Mouse (Mus musculus) fibroblast of lung, adult 2 months (primary cell): Measurements from ENCODE around the gene Auts2.

ENCODE experiments used
- DNase-seq: peaks from one replicate; pipeline ENCODE4 v3.0.0-alpha.2; 2011; ENCODE audit warnings: low read depth

Gene Auts2

DNA sequence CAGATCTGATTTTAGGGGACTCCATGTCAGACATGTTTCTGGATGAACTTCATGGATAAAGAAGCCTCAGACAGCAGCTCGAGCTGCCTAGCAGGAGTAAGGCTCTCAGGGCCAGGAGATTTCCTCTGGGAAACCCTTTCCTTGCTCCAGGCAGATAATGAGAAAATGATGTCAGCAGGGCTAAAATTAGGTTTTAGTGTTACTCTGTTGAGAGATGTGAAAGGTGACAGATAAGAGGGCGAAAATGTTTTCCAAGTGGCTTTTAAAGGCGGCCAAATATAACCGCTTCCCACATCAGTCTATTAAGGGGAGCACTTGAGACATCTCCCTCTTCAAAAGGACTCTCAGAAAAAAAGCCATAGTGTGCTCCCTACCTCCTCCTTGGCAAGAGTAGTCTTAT is 1025.5 kb downstream of the Auts2 start:
- DNase-seq = no peak

- peak; percentile 90 for DNase-seq
Observed at GRCm38 (mm10) chr5:131515707-131516407, 1027.3 kb downstream of the Auts2 start.

DNA sequence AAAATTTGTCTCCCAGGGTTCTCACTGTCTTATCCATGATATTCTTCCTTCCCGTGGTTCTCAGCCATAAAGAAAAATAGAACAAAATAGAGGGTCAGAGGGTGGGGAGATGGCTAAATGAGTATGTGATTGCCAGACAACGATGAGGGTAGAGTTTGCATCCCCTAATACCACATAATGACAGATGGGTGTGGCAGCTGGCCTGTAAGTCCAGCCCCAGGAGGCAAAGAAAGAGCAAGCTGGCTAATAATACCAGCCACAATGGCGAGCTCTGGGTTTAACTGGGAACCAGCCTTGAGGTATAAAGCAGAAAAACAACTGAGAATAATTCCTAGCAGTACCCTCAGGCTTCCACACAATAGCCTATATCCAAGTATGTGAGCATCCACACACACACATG is 1029.4 kb downstream of the Auts2 start:
- no peak for DNase-seq

DNA sequence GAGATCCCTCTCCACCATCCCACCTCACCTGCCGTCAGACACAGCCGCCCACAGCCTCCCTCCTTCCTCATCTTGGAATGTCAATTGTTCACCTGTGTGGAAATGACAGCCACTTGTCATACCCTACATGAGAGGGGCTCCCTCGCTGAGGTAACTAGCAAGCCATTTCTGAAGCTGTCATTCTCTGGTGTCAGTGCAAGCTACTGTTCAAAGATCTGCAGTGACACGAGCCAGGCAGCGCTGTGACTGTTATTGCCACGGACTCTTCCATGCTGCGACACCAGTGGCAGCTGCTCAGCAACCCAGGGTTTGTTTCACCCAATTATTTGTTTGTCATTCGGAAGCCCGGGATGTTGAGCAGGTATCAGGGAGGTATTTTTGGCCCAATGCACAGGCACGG is 1030.5 kb downstream of the Auts2 start:
- DNase-seq = no peak

DNA sequence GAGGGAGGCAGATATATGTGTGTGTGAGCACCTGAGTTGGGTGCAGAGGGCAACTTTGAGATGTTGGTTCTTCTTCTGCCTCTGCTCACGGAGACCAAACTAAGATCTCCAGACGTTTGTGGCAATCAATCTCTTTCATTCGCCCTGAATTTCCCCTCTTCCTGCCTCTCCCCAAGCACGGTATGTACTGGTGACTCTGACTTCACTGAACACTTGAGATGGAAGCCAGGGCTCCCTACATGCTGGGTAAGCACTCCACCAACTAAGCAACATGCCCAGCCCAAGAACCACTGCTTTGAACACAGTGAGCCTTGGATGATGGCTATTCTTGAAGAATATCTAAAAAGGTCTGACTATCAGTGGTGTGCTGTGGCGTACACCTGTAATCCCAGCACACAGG is 1032.5 kb downstream of the Auts2 start:
- no peak for DNase-seq

DNA sequence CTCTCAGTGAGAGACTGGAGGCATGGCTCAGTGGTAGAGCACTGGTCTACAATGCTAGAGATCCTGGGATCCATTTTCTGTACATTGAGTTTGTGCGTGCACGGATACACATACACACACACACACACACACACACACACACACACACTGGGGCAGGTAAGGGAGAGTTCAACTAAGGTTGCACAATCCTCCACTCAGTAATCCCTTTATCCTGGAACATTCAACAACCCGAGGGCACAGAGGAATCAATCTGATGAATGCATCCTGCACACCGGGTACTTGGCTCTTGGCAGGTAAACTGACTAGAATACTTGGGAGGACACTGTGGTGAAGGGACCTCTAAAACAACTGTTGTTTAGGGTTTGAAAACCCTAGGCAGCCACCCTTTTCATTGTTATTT is 1033.8 kb downstream of the Auts2 start:
- no peak for DNase-seq

GRCm38 (mm10) chr5:131498865-131499264 is 1044.3 kb downstream of the Auts2 start:
- DNase-seq = no peak

GRCm38 (mm10) chr5:131496517-131497216 is 1046.5 kb downstream of the Auts2 start:
- no peak for DNase-seq

DNA sequence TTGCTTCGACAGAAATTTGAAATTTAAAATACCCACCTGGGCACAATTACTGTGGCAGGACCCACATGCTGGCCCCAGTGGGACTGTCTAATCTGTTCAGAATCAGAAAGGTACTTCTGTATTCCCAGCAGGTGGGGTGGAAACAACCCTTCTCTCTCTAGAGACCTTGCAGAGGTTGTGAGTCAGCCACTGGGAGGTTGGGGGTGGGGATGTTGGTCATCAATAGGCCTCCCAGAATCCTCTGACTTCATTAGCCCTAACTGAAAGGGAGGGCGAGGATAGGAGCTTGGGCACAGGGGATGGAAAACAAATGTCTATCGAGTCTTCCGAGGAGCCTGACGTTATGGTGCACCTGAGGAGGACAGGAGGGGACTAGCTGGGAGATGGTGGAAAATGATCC is 1048.6 kb downstream of the Auts2 start:
- DNase-seq = no peak

GRCm38 (mm10) chr5:131492535-131492934 is 1050.6 kb downstream of the Auts2 start:
- DNase-seq = no peak

DNA sequence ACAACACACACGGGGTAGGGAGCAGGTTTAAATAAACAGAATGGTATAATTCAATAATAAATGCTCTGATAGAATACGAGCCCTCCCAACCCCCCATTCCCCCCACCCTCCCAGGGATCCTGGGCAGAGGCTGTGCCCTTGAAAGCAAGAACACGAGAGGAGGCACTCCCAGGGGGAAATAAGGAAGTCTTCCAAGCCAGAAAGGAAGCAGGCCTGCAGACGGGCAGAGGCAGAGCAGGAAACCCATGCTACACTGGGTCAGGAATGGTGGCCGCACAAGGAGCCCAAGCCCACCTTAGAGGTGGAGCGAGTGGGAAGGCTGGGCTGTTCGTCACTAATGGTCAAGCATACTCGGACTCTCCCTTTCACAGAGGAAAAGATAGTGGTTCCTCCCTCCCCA is 1051.3 kb downstream of the Auts2 start:
- DNase-seq = no peak

DNA sequence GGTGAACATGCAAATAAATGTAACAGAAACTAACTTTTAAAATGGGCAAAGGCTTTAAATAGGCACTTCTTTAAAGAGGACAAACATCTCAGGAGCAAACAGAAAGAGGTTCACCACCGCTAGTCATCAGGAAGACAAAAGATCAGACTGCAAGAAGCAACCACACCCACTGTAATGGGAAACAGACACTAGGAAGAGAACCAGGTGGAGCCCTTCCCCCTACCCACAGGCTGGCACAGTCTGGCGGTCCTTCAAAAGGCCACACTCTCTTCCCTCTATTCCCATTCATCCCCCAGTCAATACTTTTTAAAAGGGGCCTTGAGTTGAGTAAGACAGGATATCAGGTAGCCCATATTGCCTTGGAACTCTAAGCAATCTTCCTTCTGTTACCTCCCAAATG is 1052.3 kb downstream of the Auts2 start:
- no peak for DNase-seq

- DNase-seq = no peak
Observed at GRCm38 (mm10) chr5:131489846-131490245, 1053.3 kb downstream of the Auts2 start.

DNA sequence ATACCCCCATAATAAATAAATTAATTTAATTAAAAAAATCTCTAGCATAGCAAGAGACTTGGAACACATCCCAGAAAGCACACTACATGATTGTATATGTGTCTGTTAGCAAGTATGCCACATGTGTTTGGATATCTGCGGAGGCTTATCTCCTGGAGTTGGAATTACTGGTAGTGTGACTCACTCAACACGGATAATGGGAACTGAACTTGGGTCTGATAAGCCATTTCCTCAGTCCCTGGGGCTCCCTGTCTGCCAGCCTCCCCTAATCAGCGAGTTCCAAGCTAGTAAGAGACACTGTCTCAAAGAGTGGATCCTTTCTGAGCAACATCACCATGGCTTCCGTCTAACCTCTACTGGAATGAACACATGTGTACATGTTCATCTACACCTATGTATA is 1056.6 kb downstream of the Auts2 start:
- DNase-seq = no peak

- no peak for DNase-seq
Observed at GRCm38 (mm10) chr5:131475278-131475677, 1067.9 kb downstream of the Auts2 start.

- no peak for DNase-seq
Observed at GRCm38 (mm10) chr5:131468609-131469008, 1074.5 kb downstream of the Auts2 start.

DNA sequence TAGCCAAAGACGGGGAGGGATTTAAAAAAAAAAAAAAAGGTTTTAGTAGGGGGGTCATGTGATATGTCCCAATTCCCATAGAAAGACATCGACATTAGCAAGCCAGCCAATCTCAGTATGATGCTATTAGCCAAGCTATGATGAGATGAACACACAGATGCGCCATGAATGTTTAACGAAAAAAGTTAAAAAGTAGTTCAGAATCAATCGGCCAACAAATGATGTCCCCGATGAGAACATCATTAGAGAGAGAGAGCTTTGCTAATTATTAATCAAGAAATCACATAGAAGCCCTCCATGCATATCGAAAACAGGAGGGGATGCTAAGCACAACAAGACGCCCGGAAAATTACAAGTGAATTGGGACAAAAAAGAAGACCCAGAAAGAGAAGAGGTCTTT is 1077.0 kb downstream of the Auts2 start:
- DNase-seq = no peak

DNA sequence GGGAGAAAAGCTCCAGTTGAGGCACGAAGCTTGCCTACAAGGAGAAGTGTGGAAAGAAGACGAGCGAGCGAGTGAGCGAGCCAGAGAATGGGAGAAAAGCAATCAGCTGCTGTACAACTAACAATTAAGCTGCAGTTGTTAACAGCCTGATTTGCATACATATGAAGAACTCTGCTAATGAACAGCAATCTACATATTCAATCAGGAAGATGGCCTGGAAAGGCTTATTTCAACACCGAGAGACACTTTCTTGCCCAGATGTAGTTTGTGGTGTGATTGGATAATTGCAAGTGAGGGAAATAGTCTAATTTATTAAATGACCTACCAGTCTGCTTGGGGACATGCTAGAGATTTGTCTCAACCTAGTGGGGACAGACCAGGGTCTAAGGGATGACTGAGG is 1079.7 kb downstream of the Auts2 start:
- no peak for DNase-seq

DNA sequence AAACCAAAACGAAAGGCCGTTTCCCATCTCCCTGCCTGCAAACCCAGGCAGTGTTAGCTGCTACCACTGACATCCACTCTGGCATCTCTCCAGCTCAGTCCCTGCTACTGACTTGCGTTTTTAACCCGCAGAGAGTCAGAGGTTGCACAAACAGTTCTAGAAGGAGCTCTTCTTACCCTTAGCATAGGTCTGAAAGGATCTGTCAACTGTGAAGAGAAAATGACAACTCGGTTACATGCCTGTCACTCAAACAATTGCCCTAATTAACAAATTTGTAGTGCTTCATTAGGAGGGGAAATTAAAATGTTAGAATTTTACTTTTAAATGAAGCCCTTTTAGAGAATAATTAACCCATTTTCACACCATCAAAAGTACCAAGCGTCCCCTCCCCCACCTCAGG is 1083.2 kb downstream of the Auts2 start:
- DNase-seq = no peak

GRCm38 (mm10) chr5:131459549-131459948 is 1083.6 kb downstream of the Auts2 start:
- no peak for DNase-seq

GRCm38 (mm10) chr5:131458700-131459099 is 1084.4 kb downstream of the Auts2 start:
- DNase-seq = no peak

GRCm38 (mm10) chr5:131457999-131458398 is 1085.1 kb downstream of the Auts2 start:
- DNase-seq = no peak

DNA sequence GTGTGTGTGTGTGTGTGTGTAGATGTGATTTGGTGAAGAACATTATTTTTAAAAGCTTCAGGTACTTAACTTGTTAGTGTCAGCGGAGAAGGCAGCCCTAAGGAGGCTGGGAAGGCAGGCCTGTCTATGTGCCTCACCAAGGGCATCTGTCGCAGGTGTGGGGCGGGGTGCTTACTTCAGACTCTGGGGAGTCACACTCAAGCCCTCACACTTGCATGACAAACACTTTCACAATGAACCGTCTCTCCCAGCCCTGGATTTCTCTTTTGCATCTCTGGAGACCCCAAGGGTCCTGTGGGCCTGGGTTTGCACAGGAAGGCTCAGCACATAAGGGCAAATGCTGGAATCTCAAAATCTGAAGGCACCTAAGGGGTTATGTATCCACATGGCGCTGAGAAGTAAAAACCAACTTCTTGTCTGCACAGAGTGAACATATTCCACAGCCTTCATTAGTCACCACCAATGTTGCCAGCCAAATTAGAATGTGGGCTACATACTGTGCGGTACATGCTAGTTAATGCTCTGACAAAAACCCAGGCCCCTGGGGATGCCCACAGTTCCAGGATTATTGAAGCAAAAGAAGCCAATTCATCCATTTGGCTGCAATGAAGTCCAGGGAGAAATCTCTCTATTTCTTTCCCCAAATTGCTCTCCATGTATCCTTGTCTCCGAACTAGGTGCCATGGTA is 1093.8 kb downstream of the Auts2 start:
- no peak for DNase-seq
